Mouse (Mus musculus): ENCODE measurements around the gene Klhdc8a. TPM values are rescaled to one million over a fixed set of nuclear protein-coding genes. Genes with fewer than 3 reads are reported as not detected.

The Klhdc8a gene
- polyA plus RNA-seq, 1 experiment from 2014 or later = 0.33 TPM

DNA sequence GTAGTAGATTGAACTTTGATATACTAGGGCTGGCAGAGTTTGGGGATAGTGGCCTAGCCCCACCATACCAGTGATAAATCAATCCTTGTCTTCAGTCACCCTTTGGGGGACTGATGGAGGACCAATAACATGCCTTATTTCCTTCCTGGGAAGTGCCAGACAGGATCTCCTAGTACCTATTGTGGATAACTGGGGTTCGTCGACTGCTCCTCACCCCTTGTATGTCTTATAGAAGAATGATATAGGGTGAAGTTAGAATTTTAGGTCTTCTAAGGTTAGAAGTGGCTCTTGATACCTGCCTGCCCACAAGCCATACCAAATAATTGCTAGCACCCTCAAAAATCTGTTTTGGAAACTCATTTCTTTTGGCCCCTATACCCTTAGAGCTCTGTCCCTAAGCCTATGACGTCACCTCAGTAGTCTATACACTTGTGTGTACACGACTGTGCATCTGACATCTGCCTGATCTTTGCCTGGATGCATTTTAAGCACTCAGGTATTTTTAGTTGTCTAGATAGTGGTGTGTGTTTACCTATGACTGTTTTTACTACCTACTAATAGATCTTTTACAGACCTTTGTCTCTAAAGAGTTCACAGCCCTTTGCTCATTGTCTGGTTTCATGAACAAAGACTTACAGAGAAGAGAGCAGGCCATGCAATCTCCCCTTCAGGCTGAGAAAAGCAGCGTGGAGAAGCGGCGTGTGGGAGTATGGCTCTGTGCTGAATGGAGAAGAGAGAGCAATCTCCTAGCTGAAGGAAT is 23.6 kb downstream of the Klhdc8a start:
- no peak overlapping the region for H3K4me3 ChIP-seq (ENCODE audit: low read length)
- ATAC-seq = no peak
- peak overlapping the region; percentile 30 for H3K27ac ChIP-seq (ENCODE audit: low read length)
- no peak overlapping the region for H3K4me2 ChIP-seq (ENCODE audit: low read depth, low read length)
- no peak overlapping the region for H3K9ac ChIP-seq (ENCODE audit: low read depth, low read length)
- WGBS = 69% methylated on average over 7 of the region's 7 CpGs
- no peaks in the 10 kb centered on the region for H3K27me3 ChIP-seq (replicated peaks; ENCODE audit: control insufficient read depth, insufficient read depth, low read length)
- peaks cover 49% of the 10 kb centered on the region for H3K4me1 ChIP-seq (ENCODE audit: control insufficient read depth, insufficient read depth, low read length)
- no peaks in the 10 kb centered on the region for H3K9me3 ChIP-seq (ENCODE audit: control insufficient read depth, low read length)
- no peaks in the 10 kb centered on the region for H3K36me3 ChIP-seq (ENCODE audit: control insufficient read depth, insufficient read depth, low read length)

DNA sequence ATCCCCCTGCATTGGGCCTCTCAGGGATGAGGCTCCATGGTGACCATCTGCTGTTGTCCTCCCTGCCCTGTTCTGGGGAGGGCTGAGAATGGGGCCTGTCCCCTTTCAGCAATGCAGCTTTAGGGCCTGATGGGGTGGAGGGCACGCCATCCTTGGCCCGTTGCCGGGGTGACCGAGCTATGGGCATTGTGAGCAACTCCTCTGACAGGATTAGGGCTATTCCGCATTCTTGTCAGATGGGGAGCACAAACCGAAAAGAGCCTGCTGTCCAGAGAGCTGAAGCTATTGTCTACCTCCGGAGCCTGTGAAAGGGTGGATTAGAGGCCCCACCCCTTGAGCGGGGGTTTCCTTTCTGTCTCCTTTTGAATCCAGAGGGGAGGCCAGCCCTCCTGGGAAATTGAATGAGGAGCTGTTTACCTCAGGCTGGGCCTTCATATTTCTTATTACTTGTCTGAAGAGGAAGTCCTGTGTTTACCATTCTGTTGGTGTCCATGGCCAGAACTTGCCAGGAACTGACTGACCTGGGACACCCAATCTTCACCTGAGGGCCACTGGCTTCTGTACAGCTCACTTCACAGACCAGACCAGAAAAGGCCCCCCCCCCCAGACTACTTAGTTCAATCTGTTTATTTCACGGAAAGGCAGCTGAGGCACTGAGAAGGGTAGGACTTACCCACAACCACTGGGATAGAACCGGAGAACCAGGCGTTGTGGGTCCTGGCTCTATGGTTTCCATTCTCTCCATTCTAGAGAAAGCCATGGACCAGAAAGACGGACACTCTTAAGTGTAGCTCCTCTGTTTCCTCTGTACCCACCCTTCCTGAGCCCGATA is 24.5 kb downstream of the Klhdc8a start:
- Histone ChIP-seq H3K4me1 (ENCODE audit: control insufficient read depth, insufficient read depth, low read length) (peaks cover 43% of the 10 kb centered on the region), H3K4me2 (ENCODE audit: low read depth, low read length) (no peak overlapping the region), H3K4me3 (ENCODE audit: low read length) (no peak overlapping the region), H3K9me3 (ENCODE audit: control insufficient read depth, low read length) (no peaks in the 10 kb centered on the region), H3K27me3 (replicated peaks; ENCODE audit: control insufficient read depth, insufficient read depth, low read length) (no peaks in the 10 kb centered on the region), H3K36me3 (ENCODE audit: control insufficient read depth, insufficient read depth, low read length) (no peaks in the 10 kb centered on the region), H3K9ac (ENCODE audit: low read depth, low read length) (peak overlapping the region; percentile 20), H3K27ac (ENCODE audit: low read length) (peak overlapping the region; percentile 30)
- ATAC-seq = no peak
- WGBS = 36% methylated on average over 13 of the region's 13 CpGs

DNA sequence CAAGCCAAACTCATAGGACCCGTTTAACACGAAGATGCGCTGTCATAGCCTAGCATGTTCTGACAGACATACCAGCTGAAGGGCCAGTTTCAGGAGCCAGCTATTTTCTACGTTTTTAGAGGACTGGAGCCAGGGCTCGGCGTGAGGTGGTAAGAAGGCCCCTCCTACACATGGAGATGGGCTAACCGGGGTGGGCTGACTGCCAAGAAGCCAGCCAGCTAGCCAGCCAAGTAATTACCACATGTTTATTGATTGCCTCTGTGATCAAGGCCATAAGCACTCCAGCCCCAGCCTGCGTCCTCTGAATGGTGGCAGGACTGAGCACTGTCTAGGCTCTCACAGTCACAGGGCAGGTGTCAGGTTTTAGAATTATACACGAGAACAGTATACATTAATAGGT is 28.4 kb downstream of the Klhdc8a start:
- peak; percentile 41; the same call in 1 of the 2 replicates for ATAC-seq
- H3K27ac ChIP-seq (ENCODE audit: low read length) = no peak overlapping the region; the same call in 1 of the 2 replicates
- no peak overlapping the region for H3K4me3 ChIP-seq (ENCODE audit: low read length)
- no peaks in the 10 kb centered on the region for H3K36me3 ChIP-seq (ENCODE audit: control insufficient read depth, insufficient read depth, low read length)
- no peaks in the 10 kb centered on the region for H3K9me3 ChIP-seq (ENCODE audit: control insufficient read depth, low read length)
- H3K4me2 ChIP-seq (ENCODE audit: low read depth, low read length) = no peak overlapping the region
- peaks cover 21% of the 10 kb centered on the region for H3K4me1 ChIP-seq (ENCODE audit: control insufficient read depth, insufficient read depth, low read length)
- no peak overlapping the region for H3K9ac ChIP-seq (ENCODE audit: low read depth, low read length)
- H3K27me3 ChIP-seq (replicated peaks; ENCODE audit: control insufficient read depth, insufficient read depth, low read length) = no peaks in the 10 kb centered on the region
- 51% methylated on average over 9 of the region's 9 CpGs for WGBS

DNA sequence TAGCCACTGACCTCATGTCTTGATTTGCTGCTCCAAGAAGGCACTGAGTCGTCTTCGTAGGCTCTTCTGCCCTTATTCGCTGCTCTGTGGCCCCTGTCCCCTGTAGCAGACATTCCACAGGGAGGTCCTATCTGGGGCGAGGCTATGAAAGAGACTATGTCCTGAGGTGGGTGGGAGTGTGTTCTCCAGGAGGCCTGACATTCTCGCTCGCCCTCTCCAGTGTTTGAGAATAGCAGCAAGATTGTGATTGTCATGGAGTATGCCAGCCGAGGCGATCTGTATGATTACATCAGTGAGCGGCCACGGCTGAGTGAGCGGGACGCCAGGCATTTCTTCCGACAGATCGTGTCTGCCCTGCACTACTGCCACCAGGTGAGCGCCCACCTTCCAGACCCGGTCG is 29.1 kb downstream of the Klhdc8a start:
- H3K27ac ChIP-seq (ENCODE audit: low read length) = no peak overlapping the region
- peaks cover 14% of the 10 kb centered on the region for H3K4me1 ChIP-seq (ENCODE audit: control insufficient read depth, insufficient read depth, low read length)
- no peaks in the 10 kb centered on the region for H3K9me3 ChIP-seq (ENCODE audit: control insufficient read depth, low read length)
- WGBS = 83% methylated on average over 17 of the region's 17 CpGs
- H3K27me3 ChIP-seq (replicated peaks; ENCODE audit: control insufficient read depth, insufficient read depth, low read length) = no peaks in the 10 kb centered on the region
- H3K9ac ChIP-seq (ENCODE audit: low read depth, low read length) = no peak overlapping the region
- H3K36me3 ChIP-seq (ENCODE audit: control insufficient read depth, insufficient read depth, low read length) = no peaks in the 10 kb centered on the region
- ATAC-seq = no peak
- H3K4me2 ChIP-seq (ENCODE audit: low read depth, low read length) = no peak overlapping the region
- no peak overlapping the region for H3K4me3 ChIP-seq (ENCODE audit: low read length)

DNA sequence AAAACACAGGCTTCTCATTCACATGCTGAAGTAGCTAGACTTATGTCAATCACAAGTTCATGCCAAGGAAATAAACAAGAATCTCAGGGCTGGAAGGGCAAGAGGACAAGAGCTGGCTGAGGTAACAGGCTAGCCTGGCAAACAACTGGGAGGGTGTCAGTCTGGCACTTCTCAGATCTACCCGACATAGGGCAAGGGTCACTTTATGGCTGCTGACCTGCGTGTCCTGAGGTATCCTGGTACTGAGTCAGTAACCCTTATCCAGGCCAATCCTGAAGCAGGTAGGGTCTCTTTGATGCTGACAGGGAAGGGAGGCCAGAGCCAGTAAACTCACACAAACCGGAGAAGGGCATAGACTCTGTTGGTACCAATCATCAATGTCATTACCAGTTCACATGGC is 30.1 kb downstream of the Klhdc8a start:
- H3K4me2 ChIP-seq (ENCODE audit: low read depth, low read length) = no peak overlapping the region
- H3K9me3 ChIP-seq (ENCODE audit: control insufficient read depth, low read length) = no peaks in the 10 kb centered on the region
- H3K9ac ChIP-seq (ENCODE audit: low read depth, low read length) = no peak overlapping the region
- H3K4me3 ChIP-seq (ENCODE audit: low read length) = no peak overlapping the region
- ATAC-seq = peak; percentile 64
- WGBS = 49% methylated on average over 3 of the region's 3 CpGs
- H3K36me3 ChIP-seq (ENCODE audit: control insufficient read depth, insufficient read depth, low read length) = no peaks in the 10 kb centered on the region
- H3K27me3 ChIP-seq (replicated peaks; ENCODE audit: control insufficient read depth, insufficient read depth, low read length) = no peaks in the 10 kb centered on the region
- H3K27ac ChIP-seq (ENCODE audit: low read length) = no peak overlapping the region
- peaks cover 15% of the 10 kb centered on the region for H3K4me1 ChIP-seq (ENCODE audit: control insufficient read depth, insufficient read depth, low read length)

DNA sequence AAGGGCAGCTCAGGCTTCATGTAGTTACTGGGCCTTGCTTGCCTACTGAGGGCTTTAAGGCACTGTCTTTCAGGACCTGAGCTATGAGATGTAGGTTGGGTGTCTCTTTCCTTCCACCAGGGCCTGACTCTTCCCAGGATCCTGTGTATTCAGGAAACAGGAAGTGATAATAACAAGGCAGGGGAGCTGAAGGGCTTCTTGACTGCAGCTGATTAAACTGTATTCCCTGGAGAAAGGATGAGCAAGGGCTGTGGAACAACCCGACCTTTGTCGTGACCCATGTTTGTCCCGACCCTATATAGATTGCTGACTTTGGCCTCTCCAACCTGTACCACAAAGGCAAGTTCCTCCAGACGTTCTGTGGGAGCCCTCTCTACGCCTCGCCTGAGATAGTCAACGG is 31.2 kb downstream of the Klhdc8a start:
- no peaks in the 10 kb centered on the region for H3K36me3 ChIP-seq (ENCODE audit: control insufficient read depth, insufficient read depth, low read length)
- no peaks in the 10 kb centered on the region for H3K9me3 ChIP-seq (ENCODE audit: control insufficient read depth, low read length)
- H3K27me3 ChIP-seq (replicated peaks; ENCODE audit: control insufficient read depth, insufficient read depth, low read length) = no peaks in the 10 kb centered on the region
- no peak overlapping the region for H3K4me3 ChIP-seq (ENCODE audit: low read length)
- no peak overlapping the region for H3K27ac ChIP-seq (ENCODE audit: low read length)
- no peak overlapping the region for H3K4me2 ChIP-seq (ENCODE audit: low read depth, low read length)
- 83% methylated on average over 7 of the region's 7 CpGs for WGBS
- peaks cover 24% of the 10 kb centered on the region for H3K4me1 ChIP-seq (ENCODE audit: control insufficient read depth, insufficient read depth, low read length)
- no peak overlapping the region for H3K9ac ChIP-seq (ENCODE audit: low read depth, low read length)
- ATAC-seq = no peak

DNA sequence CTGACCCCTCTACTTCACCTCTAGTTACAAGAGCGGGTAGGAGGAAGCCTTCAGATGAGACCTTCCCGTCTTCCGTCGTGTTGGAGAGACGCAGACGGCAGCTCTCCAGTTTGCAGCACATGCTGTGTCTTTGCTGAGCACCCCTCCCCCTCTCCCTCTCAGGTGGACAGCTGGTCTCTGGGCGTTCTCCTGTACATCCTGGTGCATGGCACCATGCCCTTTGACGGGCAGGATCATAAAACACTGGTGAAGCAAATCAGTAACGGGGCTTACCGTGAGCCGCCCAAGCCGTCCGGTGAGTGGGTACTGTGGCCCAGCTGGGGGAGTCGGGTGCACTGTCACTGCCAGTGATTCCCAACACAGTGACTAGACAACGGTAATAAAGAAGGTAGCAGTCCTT is 32.0 kb downstream of the Klhdc8a start:
- no peaks in the 10 kb centered on the region for H3K27me3 ChIP-seq (replicated peaks; ENCODE audit: control insufficient read depth, insufficient read depth, low read length)
- H3K27ac ChIP-seq (ENCODE audit: low read length) = no peak overlapping the region
- no peak overlapping the region for H3K4me3 ChIP-seq (ENCODE audit: low read length)
- no peaks in the 10 kb centered on the region for H3K36me3 ChIP-seq (ENCODE audit: control insufficient read depth, insufficient read depth, low read length)
- WGBS = 86% methylated on average over 15 of the region's 15 CpGs
- no peaks in the 10 kb centered on the region for H3K9me3 ChIP-seq (ENCODE audit: control insufficient read depth, low read length)
- H3K4me2 ChIP-seq (ENCODE audit: low read depth, low read length) = no peak overlapping the region
- ATAC-seq = no peak
- H3K9ac ChIP-seq (ENCODE audit: low read depth, low read length) = no peak overlapping the region
- H3K4me1 ChIP-seq (ENCODE audit: control insufficient read depth, insufficient read depth, low read length) = peaks cover 30% of the 10 kb centered on the region

DNA sequence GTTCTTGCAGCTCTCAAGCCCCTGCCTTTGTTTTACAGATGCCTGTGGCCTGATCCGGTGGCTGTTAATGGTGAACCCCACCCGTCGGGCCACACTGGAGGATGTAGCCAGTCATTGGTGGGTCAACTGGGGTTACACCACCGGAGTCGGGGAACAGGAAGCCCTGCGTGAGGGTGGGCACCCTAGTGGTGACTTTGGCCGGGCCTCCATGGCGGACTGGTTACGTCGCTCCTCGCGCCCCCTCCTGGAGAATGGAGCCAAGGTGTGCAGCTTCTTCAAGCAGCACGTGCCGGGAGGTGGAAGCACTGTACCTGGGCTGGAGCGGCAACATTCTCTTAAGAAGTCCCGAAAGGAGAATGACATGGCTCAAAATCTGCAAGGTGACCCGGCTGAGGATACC is 32.9 kb downstream of the Klhdc8a start:
- Histone ChIP-seq H3K9me3 (ENCODE audit: control insufficient read depth, low read length) (no peaks in the 10 kb centered on the region), H3K9ac (ENCODE audit: low read depth, low read length) (no peak overlapping the region), H3K27me3 (replicated peaks; ENCODE audit: control insufficient read depth, insufficient read depth, low read length) (no peaks in the 10 kb centered on the region), H3K4me3 (ENCODE audit: low read length) (no peak overlapping the region), H3K36me3 (ENCODE audit: control insufficient read depth, insufficient read depth, low read length) (no peaks in the 10 kb centered on the region), H3K27ac (ENCODE audit: low read length) (no peak overlapping the region), H3K4me2 (ENCODE audit: low read depth, low read length) (no peak overlapping the region), H3K4me1 (ENCODE audit: control insufficient read depth, insufficient read depth, low read length) (peaks cover 35% of the 10 kb centered on the region)
- WGBS = 89% methylated on average over 17 of the region's 17 CpGs
- ATAC-seq = no peak

DNA sequence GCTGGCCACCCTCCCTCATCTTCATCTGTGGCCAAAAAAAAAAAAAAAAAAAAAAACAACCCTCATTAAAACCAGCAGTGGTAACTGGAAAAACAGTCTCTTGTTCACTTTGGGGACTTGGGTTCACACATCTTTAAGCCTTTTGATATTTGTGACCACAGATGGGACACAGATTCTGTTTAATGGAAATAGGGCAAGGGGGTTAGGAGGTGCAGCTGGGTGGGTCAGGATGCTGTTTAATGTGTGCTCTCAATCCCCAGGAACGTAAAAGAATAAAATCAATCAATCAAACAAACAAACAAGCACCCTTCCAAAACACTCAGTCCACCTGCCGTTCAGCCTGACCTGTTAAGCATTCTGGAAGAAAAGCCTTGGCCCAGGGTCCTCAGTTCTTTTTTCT is 34.8 kb downstream of the Klhdc8a start:
- Histone ChIP-seq H3K27ac (ENCODE audit: low read length) (peak overlapping the region; percentile 66), H3K36me3 (ENCODE audit: control insufficient read depth, insufficient read depth, low read length) (no peaks in the 10 kb centered on the region), H3K27me3 (replicated peaks; ENCODE audit: control insufficient read depth, insufficient read depth, low read length) (no peaks in the 10 kb centered on the region), H3K4me2 (ENCODE audit: low read depth, low read length) (no peak overlapping the region), H3K4me3 (ENCODE audit: low read length) (no peak overlapping the region), H3K9ac (ENCODE audit: low read depth, low read length) (no peak overlapping the region), H3K4me1 (ENCODE audit: control insufficient read depth, insufficient read depth, low read length) (peaks cover 31% of the 10 kb centered on the region), H3K9me3 (ENCODE audit: control insufficient read depth, low read length) (no peaks in the 10 kb centered on the region)
- WGBS = 10% methylated on average over 2 of the region's 2 CpGs
- ATAC-seq = no peak

Measured in intestine, embryonic 16.5 days (tissue).